Mouse (Mus musculus) kidney, adult 2 months (tissue): ENCODE data around the gene Tedc2.

ENCODE experiments used
- CTCF ChIP-seq: fragments of 200-500 bp; conservative IDR thresholded peaks from 2 replicates; pipeline ENCODE4 v1.5.1; 2011; ENCODE audit warnings: low read depth, mild to moderate bottlenecking, control low read depth, low read length, moderate library complexity, mixed read lengths; ENCODE audit not compliant: insufficient read depth, insufficient read length
- POLR2A ChIP-seq: fragments of 200-500 bp; IDR thresholded peaks from one replicate; pipeline ENCODE4 v1.6.1; 2011; ENCODE audit warnings: low read depth, low read length, control low read depth

GRCm38 (mm10) chr17:24226721-24227120 lies 6.1 kb upstream of the Tedc2 start:
- TF ChIP-seq CTCF (no peak), POLR2A (no peak)
